Mouse (Mus musculus) heart, embryonic 10.5 days (tissue): ENCODE measurements at regions not wholly inside any gene's neighbourhood (a gene's known extent, or its start where the extent isn't known, plus 50 kb on each side); places are given as distances from the start of the nearest gene placed in this dataset.

Experiments
- DNase-seq: peaks from one replicate; pipeline ENCODE4 v3.0.0-alpha.2; 2017; ENCODE audit warnings: low spot score
- H3K27ac ChIP-seq: fragments of 300-500 bp; sonication (generic); 2 replicates; pipeline ENCODE4 v1.5.1; 2016; ENCODE audit warnings: mild to moderate bottlenecking
- H3K27me3 ChIP-seq: fragments of 300-500 bp; sonication (generic); 2 replicates; pipeline ENCODE4 v1.6.1; 2016; ENCODE audit warnings: mild to moderate bottlenecking; ENCODE audit not compliant: poor library complexity, insufficient read depth, severe bottlenecking
- H3K36me3 ChIP-seq: fragments of 300-500 bp; sonication (generic); 2 replicates; pipeline ENCODE4 v1.6.1; 2016; ENCODE audit warnings: mild to moderate bottlenecking, moderate library complexity
- H3K4me1 ChIP-seq: fragments of 300-500 bp; sonication (generic); 2 replicates; pipeline ENCODE4 v1.6.1; 2016; ENCODE audit warnings: mild to moderate bottlenecking
- H3K4me3 ChIP-seq: fragments of 300-500 bp; sonication (generic); 2 replicates; pipeline ENCODE4 v1.5.1; 2016; ENCODE audit warnings: mild to moderate bottlenecking, moderate library complexity
- H3K9me3 ChIP-seq: fragments of 300-500 bp; sonication (generic); 2 replicates; pipeline ENCODE4 v1.6.1; 2016; ENCODE audit warnings: mild to moderate bottlenecking, moderate library complexity
- WGBS: fragments of 180-500 bp; shearing (Covaris S2); methylation state at CpG from one replicate; pipeline ENCODE4 v1.1.7; 2016; 5-methylcytosine and 5-hydroxymethylcytosine counted together

DNA sequence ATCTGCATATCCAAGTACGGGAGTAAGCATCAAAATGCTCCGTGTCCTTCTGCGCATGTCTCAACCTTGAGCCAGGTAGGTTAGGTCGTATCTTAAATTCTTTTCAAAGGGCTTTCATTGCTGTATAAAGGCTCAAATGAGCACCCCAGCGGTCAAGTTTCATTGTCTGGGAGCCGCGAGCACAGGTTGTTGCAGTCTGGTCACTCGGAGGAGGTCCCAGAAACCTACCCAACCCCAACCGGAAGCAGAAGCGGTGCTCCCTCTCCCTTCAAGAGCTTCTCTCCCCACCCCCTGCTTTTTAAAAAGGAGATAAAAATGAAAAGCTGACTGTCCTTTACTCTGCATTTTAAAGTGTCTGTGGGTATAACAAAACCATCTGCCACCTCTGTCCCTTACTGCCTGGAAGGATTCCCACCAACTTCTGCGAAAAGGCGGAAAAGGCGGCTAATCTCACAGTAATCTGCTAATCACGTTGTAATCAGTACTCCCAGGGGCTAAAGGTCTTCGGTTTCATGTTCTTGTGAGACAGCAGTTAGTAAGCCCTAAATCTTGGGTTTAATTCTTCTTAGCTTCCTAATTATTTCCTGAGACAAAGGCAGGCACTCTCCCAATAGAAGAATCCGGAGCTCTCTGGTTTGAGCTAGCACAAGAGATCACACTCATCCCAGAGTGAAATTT lies 2081.0 kb downstream of the A830018L16Rik start:
- WGBS = 28% methylated on average over 16 of the region's 16 CpGs
- Histone ChIP-seq H3K9me3 (no peaks in the 10 kb centered on the region), H3K27ac (0 out of 2 replicates have a peak overlapping the region, but pooled peaks have one; percentile 29), H3K4me1 (0 out of 2 replicates have a peak, but pooled peaks cover 2% of the 10 kb centered on the region), H3K36me3 (no peaks in the 10 kb centered on the region), H3K4me3 (peak overlapping the region; percentile 49), H3K27me3 (peaks cover 5% of the 10 kb centered on the region; the same call in 1 of the 2 replicates)
- DNase-seq = no peak

- no peak overlapping the region for H3K27ac ChIP-seq
- H3K4me3 ChIP-seq = no peak overlapping the region
- H3K4me1 ChIP-seq = 0 out of 2 replicates have a peak, but pooled peaks cover 2% of the 10 kb centered on the region
- H3K36me3 ChIP-seq = no peaks in the 10 kb centered on the region
- 15% methylated on average over 2 of the region's 2 CpGs for WGBS
- DNase-seq = no peak
- no peaks in the 10 kb centered on the region for H3K9me3 ChIP-seq
- H3K27me3 ChIP-seq = peaks cover 5% of the 10 kb centered on the region; the same call in 1 of the 2 replicates
These were observed 2082.5 kb downstream of the A830018L16Rik start for GRCm38 (mm10) chr1:13496386-13496785.

GRCm38 (mm10) chr1:13500456-13500855 lies 2086.6 kb downstream of the A830018L16Rik start:
- H3K9me3 ChIP-seq = no peaks in the 10 kb centered on the region
- no peaks in the 10 kb centered on the region for H3K4me1 ChIP-seq
- no peaks in the 10 kb centered on the region for H3K36me3 ChIP-seq
- 20% methylated on average over 5 of the region's 5 CpGs for WGBS
- no peak overlapping the region for H3K4me3 ChIP-seq
- H3K27me3 ChIP-seq = no peaks in the 10 kb centered on the region
- no peak overlapping the region for H3K27ac ChIP-seq
- DNase-seq = no peak

GRCm38 (mm10) chr1:13501938-13502337 lies 2088.0 kb downstream of the A830018L16Rik start:
- DNase-seq = no peak
- H3K27ac ChIP-seq = no peak overlapping the region
- 64% methylated on average over 4 of the region's 4 CpGs for WGBS
- no peaks in the 10 kb centered on the region for H3K36me3 ChIP-seq
- H3K4me3 ChIP-seq = no peak overlapping the region
- no peaks in the 10 kb centered on the region for H3K4me1 ChIP-seq
- H3K9me3 ChIP-seq = no peaks in the 10 kb centered on the region
- H3K27me3 ChIP-seq = no peaks in the 10 kb centered on the region

DNA sequence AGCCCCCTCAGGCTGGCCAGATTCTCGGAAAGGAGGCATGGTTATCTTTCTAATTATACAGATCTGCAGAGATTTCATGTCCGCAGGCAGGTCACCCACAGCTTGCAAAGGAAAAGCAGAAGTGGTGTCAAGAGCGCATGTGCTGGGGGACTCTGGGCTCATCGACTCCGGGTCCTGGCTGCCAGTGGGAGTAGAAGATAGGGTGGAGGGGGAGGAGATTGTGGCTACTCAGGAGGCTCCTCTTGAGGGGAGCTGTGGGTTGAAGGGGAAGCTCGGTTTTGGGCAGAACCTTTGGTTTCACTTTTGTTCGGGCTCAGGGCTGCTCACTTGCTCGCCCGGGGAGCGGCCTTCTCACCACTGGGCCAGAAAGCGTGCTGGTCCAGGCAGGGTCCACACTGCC lies 2099.9 kb downstream of the A830018L16Rik start:
- Histone ChIP-seq H3K27ac (no peak overlapping the region), H3K27me3 (no peaks in the 10 kb centered on the region), H3K9me3 (peaks cover 12% of the 10 kb centered on the region; the same call in 1 of the 2 replicates), H3K4me3 (no peak overlapping the region), H3K36me3 (0 out of 2 replicates have a peak, but pooled peaks cover 3% of the 10 kb centered on the region), H3K4me1 (no peaks in the 10 kb centered on the region)
- 84% methylated on average over 11 of the region's 11 CpGs for WGBS
- DNase-seq = no peak
